Mouse (Mus musculus) kidney, postnatal 0 days (tissue): ENCODE results near the gene Gpm6b. TPM values are rescaled to one million over a fixed set of nuclear protein-coding genes. Genes with fewer than 3 reads are reported as not detected.
A peak's percentile ranks its signal among the peaks of the same experiment; 100 is the strongest.

Experiments
- ATAC-seq: fragments of 200-750 bp; cut with Nextera tagmentation; replicated peaks from 2 replicates; pipeline ENCODE4 v1.8.0; 2017; ENCODE audit warnings: low read depth, moderate number of reproducible peaks, moderate TSS enrichment, moderate library complexity; ENCODE audit not compliant: low FRiP score
- DNase-seq: peaks from one replicate; pipeline ENCODE4 v3.0.0-alpha.2; 2016; ENCODE audit warnings: low spot score
- H3K27ac ChIP-seq: fragments of 300-500 bp; sonication (generic); 2 replicates; pipeline ENCODE4 v1.5.1; 2014; ENCODE audit warnings: mild to moderate bottlenecking
- H3K27me3 ChIP-seq: fragments of 300-500 bp; sonication (generic); 2 replicates; pipeline ENCODE4 v1.6.1; 2014; ENCODE audit warnings: low read length, mixed read lengths; ENCODE audit not compliant: insufficient read depth
- H3K36me3 ChIP-seq: fragments of 300-500 bp; sonication (generic); 2 replicates; pipeline ENCODE4 v1.6.1; 2014; ENCODE audit warnings: low read length, mixed read lengths; ENCODE audit not compliant: insufficient read depth
- H3K4me1 ChIP-seq: fragments of 300-500 bp; sonication (generic); replicated peaks from 2 replicates; pipeline ENCODE4 v1.6.1; 2014; ENCODE audit warnings: antibody characterized with exemption, low read length, mixed read lengths; ENCODE audit not compliant: insufficient read depth
- H3K4me2 ChIP-seq: fragments of 300-500 bp; sonication (generic); 2 replicates; pipeline ENCODE4 v1.6.1; 2014; ENCODE audit warnings: mild to moderate bottlenecking, low read length, moderate library complexity, mixed read lengths
- H3K4me3 ChIP-seq: fragments of 300-500 bp; sonication (generic); replicated peaks from 2 replicates; pipeline ENCODE4 v1.5.1; 2014; ENCODE audit warnings: low read depth, low read length
- H3K9ac ChIP-seq: fragments of 300-500 bp; sonication (generic); 2 replicates; pipeline ENCODE4 v1.6.1; 2014; ENCODE audit warnings: low read depth, low read length
- H3K9me3 ChIP-seq: fragments of 300-500 bp; sonication (generic); replicated peaks from 2 replicates; pipeline ENCODE4 v1.6.1; 2016; ENCODE audit warnings: low read length, inconsistent platforms, mixed read lengths
- CTCF ChIP-seq: IDR thresholded peaks from 2 replicates; pipeline ENCODE4 v1.5.1; 2016; ENCODE audit warnings: antibody characterized with exemption, low read depth, mild to moderate bottlenecking, moderate library complexity
- WGBS: fragments of 180-500 bp; shearing (Covaris S2); extraction: QIAGEN DNeasy Blood & Tissue Kit; methylation state at CpG from one replicate; pipeline ENCODE4 v1.1.7; 2014; 5-methylcytosine and 5-hydroxymethylcytosine counted together
- polyA plus RNA-seq: library from polyadenylated mRNA; unstranded; fragments of >200 nt; fragmentation: Nextera tagmentation; extraction: Ambion mirVana; gene quantifications from 2 replicates; pipeline ENCODE4 v1.2.1, GENCODE M21; 2015

The Gpm6b gene
- polyA plus RNA-seq, 1 experiment from 2014 or later, result 16.9 TPM

DNA sequence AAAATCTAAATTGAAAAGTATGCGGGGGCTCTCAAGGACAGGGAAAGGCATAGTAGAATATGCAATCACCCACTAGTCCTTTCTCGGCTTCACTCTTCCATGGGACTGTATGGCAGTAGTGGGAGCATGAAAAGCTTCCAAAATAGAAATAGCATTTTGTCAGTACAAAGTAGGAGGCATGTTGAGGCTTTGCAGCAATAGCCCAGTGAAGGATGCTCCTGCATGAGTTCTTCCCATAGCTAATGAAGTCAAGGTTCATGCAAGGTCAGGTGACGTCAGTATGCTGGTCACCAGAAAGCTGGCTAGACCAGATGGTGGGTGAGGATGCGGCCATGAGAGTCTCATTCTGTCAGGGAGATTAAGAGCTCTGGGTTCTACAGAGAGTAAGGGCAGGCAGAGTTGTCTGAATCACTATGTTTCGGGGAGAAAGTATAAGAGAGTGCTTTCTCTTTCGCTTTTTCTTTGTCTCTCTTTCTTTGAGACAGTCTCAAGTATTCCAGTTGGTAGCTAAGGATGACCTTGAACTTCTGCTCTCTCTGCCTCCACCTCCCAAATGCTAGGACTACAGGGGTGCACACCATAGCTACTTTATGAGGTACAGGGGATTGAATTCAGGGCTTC, 95.9 kb downstream of the Gpm6b start:
- H3K9ac ChIP-seq, result no peak overlapping the region
- no peak for TF ChIP-seq CTCF
- H3K27ac ChIP-seq, result no peak overlapping the region
- H3K36me3 ChIP-seq, result no peaks in the 10 kb centered on the region
- H3K9me3 ChIP-seq, result no peaks in the 10 kb centered on the region
- ATAC-seq (no peak), DNase-seq (no peak)
- H3K4me1 ChIP-seq, result no peaks in the 10 kb centered on the region
- no peaks in the 10 kb centered on the region for H3K27me3 ChIP-seq
- 86% methylated on average over 6 of the region's 6 CpGs for WGBS
- H3K4me2 ChIP-seq, result no peak overlapping the region
- no peak overlapping the region for H3K4me3 ChIP-seq

DNA sequence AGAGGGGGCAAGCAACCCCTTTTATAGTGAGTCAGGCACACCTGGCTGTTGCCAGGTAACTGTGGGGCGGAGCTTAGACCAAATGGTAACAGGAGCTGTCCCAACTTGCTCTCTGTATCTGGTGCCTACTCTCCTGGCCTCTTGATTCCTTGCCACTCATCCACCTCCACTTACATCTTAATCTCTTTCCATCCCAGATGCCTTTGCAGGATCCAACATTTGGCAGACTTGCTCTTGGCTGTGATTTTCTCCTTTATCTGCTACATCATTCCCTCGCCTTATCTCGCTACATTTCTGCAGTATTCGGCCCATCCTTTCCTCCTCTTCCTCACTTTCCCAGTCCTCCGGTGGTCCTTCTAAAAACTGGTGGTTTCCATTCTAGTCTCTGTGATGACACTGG, 99.6 kb downstream of the Gpm6b start:
- Histone ChIP-seq H3K36me3 (no peaks in the 10 kb centered on the region), H3K27me3 (no peaks in the 10 kb centered on the region), H3K27ac (no peak overlapping the region), H3K4me1 (no peaks in the 10 kb centered on the region), H3K4me2 (no peak overlapping the region), H3K4me3 (no peak overlapping the region), H3K9me3 (no peaks in the 10 kb centered on the region), H3K9ac (no peak overlapping the region)
- DNase-seq (no peak), ATAC-seq (no peak)
- no peak for TF ChIP-seq CTCF
- WGBS, result 94% methylated on average over 4 of the region's 5 CpGs

DNA sequence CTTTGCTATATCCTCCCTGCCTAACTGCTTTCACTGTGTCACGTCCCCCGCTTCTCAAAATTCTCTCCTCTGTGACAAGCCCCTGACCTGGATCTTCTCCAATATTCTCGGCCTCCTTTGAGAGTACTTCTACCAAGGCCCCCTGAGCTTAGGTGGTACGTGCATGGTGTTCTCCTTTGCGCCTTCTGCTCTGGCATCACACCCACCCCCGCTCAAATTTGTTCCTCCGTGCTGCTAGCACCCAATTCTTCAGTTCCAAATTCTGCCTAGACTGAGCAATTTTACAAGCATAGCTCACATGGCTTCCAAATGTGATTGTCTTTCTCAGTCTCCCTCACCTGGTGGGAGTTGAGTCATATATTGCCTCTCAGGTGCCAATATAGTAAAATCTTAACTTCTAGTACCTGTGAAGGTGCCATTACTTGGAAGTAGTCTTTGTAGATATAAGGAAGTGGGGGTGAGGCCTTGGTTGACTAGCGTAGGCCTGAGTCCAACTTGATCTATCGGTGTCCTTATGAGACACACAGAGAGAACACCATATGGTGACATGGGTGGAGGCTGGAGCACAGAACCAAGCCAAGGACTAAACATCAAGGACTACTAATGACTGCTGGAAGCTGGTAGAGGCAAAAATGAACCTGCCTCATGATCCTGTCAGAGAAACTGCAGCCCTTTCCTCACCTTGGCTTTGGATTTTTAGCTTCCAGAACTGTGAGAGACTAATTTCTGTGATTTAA, 100.2 kb downstream of the Gpm6b start:
- Histone ChIP-seq H3K9me3 (no peaks in the 10 kb centered on the region), H3K36me3 (no peaks in the 10 kb centered on the region), H3K4me1 (no peaks in the 10 kb centered on the region), H3K4me2 (no peak overlapping the region), H3K27ac (no peak overlapping the region), H3K27me3 (no peaks in the 10 kb centered on the region), H3K9ac (no peak overlapping the region), H3K4me3 (no peak overlapping the region)
- WGBS, result 88% methylated on average over 9 of the region's 9 CpGs
- TF ChIP-seq CTCF, result no peak
- DNase-seq (no peak), ATAC-seq (no peak)

DNA sequence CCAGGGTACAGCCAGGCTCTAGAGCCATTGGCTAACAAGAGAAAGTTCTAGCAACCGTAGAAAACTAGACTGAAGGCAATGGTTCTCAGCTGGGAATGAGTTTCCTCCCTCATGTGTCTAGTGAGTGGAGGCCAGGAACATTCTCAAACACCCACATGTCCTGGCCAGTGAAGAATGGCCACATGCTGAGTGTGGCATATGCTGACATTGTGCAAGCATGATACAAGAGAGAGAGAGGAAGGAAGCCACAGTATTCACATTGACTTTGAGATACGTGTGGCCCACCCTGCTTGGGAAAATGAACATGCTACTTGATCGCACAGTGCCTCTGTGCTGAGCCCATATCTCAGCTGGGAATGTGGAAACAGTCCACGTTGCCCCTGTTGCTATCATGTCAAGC, 101.2 kb downstream of the Gpm6b start:
- no peak for ATAC-seq
- WGBS, result 86% methylated on average over 4 of the region's 4 CpGs
- no peaks in the 10 kb centered on the region for H3K27me3 ChIP-seq
- no peak overlapping the region for H3K9ac ChIP-seq
- H3K4me3 ChIP-seq, result no peak overlapping the region
- no peak for DNase-seq
- H3K27ac ChIP-seq, result no peak overlapping the region
- no peak for TF ChIP-seq CTCF
- no peak overlapping the region for H3K4me2 ChIP-seq
- no peaks in the 10 kb centered on the region for H3K4me1 ChIP-seq
- no peaks in the 10 kb centered on the region for H3K36me3 ChIP-seq
- no peaks in the 10 kb centered on the region for H3K9me3 ChIP-seq

DNA sequence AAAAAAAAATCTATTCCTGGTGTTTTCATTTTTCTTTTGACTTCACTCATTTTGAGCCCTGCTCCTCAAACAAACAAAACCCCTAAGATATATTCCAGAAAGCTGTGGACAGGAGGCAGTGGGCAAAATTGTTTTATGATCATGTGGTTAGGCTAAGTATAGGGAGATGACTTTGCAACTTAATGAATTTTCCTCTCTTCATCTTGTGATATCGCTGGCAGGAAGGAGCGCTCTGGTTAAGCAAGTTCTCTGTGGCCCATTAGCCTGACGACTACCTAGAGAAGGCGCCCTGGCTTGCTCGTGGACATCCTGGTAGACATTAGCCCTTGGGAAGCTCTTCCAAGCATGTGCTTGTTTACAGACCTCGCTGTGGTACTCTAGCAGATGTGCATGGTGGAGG, 103.1 kb downstream of the Gpm6b start:
- no peaks in the 10 kb centered on the region for H3K27me3 ChIP-seq
- whole genome bisulfite sequencing, result 84% methylated on average over 6 of the region's 6 CpGs
- no peak overlapping the region for H3K4me3 ChIP-seq
- DNase-seq (no peak), ATAC-seq (no peak)
- no peak overlapping the region for H3K27ac ChIP-seq
- no peaks in the 10 kb centered on the region for H3K9me3 ChIP-seq
- H3K4me1 ChIP-seq, result no peaks in the 10 kb centered on the region
- TF ChIP-seq CTCF, result no peak
- H3K4me2 ChIP-seq, result no peak overlapping the region
- no peak overlapping the region for H3K9ac ChIP-seq
- H3K36me3 ChIP-seq, result no peaks in the 10 kb centered on the region

DNA sequence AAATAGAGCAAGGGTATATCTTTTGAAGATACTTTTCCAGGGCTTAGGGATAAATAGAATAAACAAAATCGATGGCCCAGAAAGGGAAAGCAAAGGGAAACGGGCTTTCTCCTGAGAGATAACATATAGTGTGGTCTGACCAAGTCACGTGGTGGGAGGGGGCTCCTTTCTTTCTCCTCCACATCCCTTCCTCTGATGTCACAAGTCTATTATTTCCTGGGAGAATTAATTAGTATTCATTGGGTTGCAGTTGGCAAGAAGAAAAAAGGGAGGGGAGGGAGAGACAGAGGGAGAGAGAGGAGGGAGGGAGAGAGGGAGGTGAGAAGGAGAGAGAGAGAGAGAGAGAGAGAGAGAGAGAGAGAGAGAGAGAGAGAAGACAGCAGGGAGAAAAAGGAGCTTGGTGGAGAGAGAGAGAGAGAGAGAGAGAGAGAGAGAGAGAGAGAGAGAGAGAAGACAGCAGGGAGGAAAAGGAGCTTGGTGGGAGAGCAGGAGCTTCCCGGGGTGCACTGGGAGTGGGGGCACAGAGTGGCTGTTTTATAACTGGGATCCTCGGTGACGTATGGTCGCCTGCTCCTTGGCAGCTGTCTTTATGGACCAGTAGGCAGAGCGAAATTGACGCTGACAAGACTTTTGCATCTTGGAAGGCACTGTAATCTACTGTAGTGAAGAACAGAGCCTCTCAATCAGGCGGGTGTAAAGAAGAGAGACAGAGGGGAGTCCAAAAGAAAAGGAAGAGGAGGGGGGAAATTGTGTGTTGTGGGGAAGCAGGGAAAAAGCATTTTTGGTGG, 105.7 kb downstream of the Gpm6b start:
- TF ChIP-seq CTCF, result no peak
- H3K4me3 ChIP-seq, result 0 out of 2 replicates have a peak overlapping the region, but pooled peaks have one; percentile 2
- WGBS, result 42% methylated on average over 10 of the region's 10 CpGs
- no peaks in the 10 kb centered on the region for H3K27me3 ChIP-seq
- ATAC-seq (no peak), DNase-seq (peak; percentile 31)
- no peaks in the 10 kb centered on the region for H3K9me3 ChIP-seq
- H3K9ac ChIP-seq, result no peak overlapping the region
- H3K4me1 ChIP-seq, result no peaks in the 10 kb centered on the region
- H3K27ac ChIP-seq, result no peak overlapping the region
- H3K36me3 ChIP-seq, result no peaks in the 10 kb centered on the region
- H3K4me2 ChIP-seq, result peak overlapping the region; percentile 39
